Mouse (Mus musculus): ENCODE results near the gene Adgrv1. TPM values are rescaled to one million over a fixed set of nuclear protein-coding genes. Genes with fewer than 3 reads are reported as not detected.
"Not testable (repeated sequence)": the region's sequence is repeated elsewhere in the genome, so short reads cannot be mapped to it uniquely, and the experiment has no call there.

Adgrv1 gene
- polyA plus RNA-seq, 1 experiment, result 0.15 TPM

DNA sequence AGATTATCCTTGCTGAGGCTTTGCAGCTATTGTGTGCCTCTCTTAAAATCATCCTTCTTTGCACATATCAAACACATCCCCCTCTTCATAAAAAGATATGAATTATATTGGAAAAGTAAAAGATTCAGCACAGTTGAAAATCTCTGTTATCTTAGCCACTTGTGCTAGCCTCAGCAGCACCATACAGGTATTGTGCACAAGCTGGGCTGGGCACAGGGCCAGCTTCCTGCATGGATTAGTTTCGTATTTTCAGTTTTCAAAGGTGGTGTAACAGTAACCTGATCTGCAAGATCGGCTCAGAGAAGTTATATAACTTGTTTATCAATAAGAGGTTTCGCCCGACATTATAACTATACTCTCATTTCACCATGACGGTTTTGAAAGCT, 353.6 kb downstream of the Adgrv1 start:
- DNase-seq (ENCODE audit: low read depth, low spot score), result peak; percentile 35
- WGBS, result 20% methylated on average over 5 of the region's 5 CpGs

DNA sequence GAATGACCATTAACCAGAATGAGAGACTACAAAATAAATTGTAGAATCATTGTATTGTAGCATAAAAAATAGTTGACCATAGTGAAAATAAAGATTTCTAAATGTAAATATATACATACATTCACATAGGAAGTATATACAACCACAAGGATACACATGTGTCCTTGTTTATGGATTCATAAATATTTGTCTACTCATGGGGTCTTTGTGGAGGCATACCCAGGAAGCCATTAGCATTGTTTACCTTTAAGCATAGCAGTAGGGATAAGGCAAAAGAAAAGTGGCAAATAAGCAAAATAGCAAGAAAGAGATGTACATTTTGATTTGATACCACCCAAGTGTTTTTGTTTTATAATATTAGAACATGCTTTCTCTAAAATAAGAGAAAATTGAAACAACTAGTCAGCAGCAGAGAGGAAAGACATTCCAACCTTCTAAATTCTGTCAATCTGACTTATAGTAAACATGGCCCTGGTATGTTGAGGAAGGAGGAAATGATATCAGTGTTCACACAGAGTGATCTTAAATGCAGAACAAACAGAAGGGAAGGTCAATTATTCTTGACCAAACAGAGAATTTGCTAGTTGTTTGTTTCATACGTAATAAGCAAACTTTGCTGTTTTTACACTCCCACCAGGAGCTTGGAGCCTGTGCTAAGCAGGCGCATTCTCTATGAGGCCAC, 354.1 kb downstream of the Adgrv1 start:
- peak; percentile 4 for DNase-seq (ENCODE audit: low read depth, low spot score)
- 43% methylated on average over 2 of the region's 2 CpGs for WGBS

DNA sequence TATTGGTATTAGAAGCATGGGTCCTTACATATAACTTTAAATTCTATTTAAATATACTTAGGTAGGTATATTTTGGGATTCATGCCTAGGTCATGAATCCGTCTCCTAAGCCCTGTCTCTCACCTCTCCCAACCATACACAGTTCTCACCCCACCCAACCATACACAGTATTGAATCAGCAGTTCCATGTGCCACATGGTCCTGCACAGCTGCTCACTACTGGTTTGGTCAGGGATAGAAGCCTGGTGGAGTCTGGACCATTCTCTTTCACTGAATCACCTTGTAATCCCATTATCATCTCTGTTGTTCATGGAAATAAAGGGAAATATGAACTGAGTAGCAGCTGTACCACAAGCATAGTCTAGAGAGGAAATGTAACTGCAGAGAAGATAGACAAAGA, 359.1 kb downstream of the Adgrv1 start:
- no peak for DNase-seq (ENCODE audit: low read depth, low spot score)
- WGBS, result 89% methylated on average over 1 of the region's 1 CpGs

DNA sequence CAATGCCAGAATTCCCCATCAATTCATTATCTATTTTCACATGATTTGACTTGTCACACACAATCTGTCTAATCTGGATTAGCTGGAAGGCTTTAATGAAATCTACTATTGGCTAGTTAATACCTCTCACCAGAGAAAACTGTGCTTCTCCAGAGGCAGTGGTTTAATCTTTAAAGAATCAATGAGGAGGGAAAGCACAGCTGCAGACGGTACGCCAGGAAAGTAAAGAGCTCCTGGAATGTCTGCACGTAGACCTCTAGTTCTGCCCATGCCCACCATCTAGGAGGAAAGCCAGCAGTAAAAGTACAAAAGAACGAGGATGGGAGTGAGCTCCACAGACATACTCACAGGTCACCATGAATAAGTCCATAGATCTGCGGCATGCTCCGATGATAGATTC, 362.6 kb downstream of the Adgrv1 start:
- WGBS, result 85% methylated on average over 6 of the region's 6 CpGs
- no peak for DNase-seq (ENCODE audit: low read depth, low spot score)

DNA sequence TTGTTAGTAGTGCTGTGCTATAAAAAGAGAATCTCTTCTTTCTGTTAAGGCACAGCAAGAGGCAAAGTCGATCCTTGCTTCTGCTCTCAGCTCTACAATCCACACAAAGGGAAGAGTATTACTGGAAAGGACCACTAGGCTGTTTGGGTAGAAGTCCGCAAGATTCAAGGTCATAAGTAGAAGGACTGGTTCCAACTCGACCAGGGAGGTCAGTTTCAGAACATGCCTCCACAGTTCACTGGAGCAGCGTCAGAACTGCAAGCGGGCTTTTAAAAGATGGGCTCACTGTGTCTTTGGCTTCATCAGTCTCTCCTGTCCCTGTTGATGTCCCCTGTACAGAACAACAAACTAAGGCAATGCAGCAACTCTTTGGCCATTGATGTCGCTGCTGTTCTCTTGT, 363.9 kb downstream of the Adgrv1 start:
- DNase-seq (ENCODE audit: low read depth, low spot score), result no peak
- WGBS, result 67% methylated on average over 6 of the region's 6 CpGs

DNA sequence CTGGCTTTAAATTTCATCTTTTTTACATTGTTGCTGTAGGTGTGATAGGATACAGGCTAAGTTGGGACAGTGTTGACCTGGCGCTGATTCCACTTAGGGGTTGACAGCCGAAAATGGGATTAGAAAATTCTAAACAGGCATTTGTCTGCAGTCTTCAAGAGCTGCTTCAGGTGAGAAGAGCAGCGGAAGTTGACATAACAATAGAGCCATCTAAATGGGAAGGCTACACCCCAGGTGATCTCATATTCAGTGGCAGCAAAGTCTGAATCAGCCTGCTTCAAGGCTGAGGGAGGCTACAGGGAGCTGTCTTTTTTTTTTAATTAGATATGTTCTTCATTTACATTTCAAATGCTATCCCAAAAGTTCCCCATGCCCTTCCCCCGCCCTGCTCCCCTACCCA, 365.5 kb downstream of the Adgrv1 start:
- 83% methylated on average over 4 of the region's 4 CpGs for WGBS
- not testable (repeated sequence) for DNase-seq (ENCODE audit: low read depth, low spot score)

DNA sequence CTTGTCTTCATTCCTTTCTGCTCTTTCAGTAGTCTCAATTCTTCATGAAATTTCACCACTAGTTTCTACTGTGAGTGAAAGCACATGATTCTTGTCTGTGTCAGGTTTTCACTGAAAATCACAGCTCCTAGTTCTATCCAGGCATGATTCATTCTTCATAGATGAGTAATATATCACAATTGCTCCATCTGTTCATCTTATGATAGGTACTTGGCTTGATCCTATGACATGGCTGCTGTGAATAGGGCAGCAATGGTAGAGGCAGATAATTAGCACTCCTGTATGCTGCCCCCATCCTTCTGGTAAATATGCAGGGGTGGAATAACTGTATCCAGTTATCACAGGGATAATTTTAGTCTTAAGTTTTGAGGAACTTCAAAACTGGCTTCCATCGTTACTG, 368.5 kb downstream of the Adgrv1 start:
- no peak for DNase-seq (ENCODE audit: low read depth, low spot score)
- 89% methylated on average over 1 of the region's 1 CpGs for WGBS

DNA sequence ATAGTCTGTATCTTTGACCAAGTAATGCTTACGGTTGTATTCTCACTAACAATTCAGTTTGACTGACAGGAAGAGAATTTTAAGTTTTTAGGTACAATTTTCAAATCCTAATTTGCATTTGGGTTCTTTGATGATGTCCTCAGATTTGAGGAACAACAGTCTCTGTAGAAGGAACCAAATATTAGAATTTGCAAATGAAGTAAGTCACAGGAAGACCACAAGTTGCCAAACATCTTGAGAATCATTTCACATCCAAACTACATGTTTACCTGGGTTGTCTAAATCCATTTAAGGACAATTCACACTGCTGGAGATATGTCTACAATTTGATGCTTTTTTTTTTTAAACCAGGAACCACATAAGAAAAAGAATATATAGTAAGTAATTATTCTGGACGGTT, 391.8 kb downstream of the Adgrv1 start:
- WGBS, result 86% methylated on average over 2 of the region's 2 CpGs
- no peak for DNase-seq (ENCODE audit: low read depth, low spot score)

DNA sequence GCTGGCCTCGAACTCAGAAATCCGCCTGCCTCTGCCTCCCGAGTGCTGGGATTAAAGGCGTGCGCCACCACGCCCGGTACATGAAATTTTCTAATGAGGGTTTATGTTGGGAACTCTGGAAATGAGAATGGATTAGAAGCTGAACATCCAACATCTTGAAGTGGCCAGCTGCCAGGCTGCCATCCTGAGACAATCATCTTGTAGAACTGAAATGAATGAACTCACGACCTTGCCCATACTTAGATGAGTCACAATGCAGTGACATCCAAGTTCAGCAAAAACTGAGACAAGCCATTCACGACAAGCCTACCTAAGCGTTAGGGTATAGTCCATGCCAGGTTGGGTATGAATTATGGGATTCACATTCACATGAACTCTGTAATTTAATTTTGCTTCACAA, 393.1 kb downstream of the Adgrv1 start:
- no peak for DNase-seq (ENCODE audit: low read depth, low spot score)
- WGBS, result 93% methylated on average over 10 of the region's 10 CpGs

DNA sequence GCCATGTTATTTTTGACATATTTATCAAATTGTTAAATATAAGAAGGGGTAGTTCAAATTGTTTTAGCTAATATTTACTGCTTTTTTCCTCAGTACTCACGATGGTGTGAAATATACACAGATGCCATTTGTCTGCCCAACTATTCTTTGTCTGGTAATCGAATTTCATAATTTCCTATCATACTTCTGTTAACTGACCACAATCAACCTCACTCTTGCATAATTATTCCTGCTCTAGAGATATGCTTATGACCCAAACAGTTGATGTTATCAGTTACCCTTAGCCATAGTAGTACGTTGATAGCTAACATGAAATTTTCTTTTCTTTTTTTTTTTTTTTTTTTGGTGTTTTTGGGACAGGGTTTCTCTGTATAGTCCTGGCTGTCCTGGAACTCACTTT, 393.5 kb downstream of the Adgrv1 start:
- no peak for DNase-seq (ENCODE audit: low read depth, low spot score)
- WGBS, result 88% methylated on average over 3 of the region's 3 CpGs

DNA sequence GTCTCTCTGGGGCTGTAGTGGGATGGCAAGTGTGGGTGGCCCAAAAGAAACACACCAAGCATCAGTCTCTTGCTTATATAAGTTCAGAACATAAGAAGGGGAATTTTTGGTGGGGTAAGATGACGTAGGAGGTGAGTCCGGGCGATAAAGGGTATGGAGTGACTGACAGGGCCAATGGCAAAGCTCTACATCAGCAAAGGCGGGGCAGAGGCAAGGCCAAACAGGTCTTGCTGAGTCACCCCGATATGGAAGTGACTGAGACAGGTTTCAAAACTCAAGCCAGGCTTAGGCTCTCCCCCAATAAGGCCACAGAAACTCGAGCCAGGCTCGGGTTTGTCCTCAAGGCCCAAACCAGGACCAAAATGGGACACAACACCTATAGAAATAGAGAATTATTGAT, 394.1 kb downstream of the Adgrv1 start:
- WGBS, result 87% methylated on average over 7 of the region's 7 CpGs

DNA sequence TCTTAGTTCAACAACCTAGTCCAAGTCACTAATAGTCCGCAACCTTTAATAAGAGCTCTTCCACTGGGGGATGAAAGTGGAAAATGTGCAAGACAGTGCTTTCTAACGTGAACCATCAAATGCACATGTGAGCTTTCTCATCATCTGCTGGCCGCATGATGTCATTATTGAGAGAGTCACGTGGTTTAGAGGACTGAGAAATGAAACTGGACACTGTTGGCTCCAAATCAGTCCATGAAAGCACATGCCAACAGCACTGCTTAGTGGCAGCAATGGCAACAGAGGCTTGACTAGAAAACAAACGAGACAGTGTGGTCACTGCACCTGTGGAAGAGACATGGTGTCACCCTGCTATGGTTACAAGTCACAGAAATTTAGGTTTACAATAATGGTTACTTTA, 395.0 kb downstream of the Adgrv1 start:
- 80% methylated on average over 5 of the region's 5 CpGs for WGBS
- no peak for DNase-seq (ENCODE audit: low read depth, low spot score)

More for the DNA sequence above, 394.1 kb downstream of the Adgrv1 start:
- DNase-seq (ENCODE audit: low read depth, low spot score), result no peak

DNA sequence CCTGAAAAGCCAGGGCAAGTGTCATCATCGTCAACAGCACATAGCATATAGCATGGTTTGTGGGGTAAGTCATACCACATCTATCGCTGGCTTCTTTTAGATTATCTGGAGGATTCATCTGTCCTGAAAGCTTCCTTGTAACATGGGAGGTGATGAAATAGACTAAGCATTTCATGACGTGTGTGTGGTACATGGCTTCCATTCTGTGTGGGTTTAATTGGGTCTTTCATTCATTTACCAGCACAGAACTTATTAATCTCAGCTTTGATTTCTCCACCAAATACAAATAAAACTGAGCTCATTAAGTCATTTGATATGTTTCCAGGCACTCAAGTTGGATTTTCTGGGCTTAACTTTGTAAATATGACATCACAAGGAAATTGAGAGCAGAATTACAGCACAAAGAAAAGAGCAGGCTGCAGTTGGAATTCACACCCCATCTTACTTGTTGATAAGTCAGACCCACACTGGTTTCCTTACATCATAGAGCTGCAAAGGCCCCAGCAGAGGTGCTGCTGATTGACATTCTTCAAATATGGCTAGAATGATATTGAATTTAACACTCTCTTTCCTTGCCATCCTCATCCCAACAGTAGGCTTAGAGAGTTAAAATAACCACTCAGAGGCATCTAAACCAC, 396.1 kb downstream of the Adgrv1 start:
- DNase-seq (ENCODE audit: low read depth, low spot score), result no peak
- WGBS, result 71% methylated on average over 3 of the region's 3 CpGs

DNA sequence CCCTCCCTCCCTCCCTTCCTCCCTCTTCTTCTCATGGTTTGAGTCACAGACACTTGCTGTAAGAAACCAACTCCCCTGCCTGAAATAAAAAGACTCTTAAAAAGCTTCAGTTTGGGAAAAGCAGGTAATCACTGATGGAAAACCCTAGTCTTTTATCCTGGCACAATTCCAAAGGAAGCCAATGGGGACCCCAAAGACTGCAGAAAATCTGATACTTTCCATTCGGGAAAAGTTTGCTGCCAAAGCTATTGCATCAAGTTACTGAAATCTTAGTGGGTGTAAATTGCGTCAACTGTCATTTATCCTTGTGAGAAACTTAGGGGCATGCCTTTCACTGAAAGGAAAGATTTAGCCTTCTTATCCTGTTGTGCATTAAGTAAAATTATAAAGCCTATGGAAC, 398.9 kb downstream of the Adgrv1 start:
- WGBS, result 83% methylated on average over 2 of the region's 2 CpGs
- no peak for DNase-seq (ENCODE audit: low read depth, low spot score)

DNA sequence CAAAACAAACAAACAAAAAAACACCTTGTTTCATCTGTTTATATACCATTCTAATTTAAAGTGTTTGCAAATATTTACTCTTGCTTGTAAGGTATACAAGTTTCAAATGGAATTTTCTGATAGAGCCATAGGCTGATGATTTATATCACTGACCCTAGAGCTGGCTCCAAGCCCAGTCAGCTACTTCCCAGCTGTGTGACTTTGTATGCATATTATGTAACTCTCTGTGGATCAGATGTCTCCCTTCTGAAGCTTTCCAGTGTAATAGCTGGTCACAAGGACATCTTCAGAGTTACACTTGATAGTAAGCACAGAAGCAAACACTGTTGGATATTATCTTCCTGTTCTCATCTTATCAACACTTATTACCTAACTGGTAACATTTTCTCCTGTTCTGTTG, 400.1 kb downstream of the Adgrv1 start:
- DNase-seq (ENCODE audit: low read depth, low spot score), result no peak

DNA sequence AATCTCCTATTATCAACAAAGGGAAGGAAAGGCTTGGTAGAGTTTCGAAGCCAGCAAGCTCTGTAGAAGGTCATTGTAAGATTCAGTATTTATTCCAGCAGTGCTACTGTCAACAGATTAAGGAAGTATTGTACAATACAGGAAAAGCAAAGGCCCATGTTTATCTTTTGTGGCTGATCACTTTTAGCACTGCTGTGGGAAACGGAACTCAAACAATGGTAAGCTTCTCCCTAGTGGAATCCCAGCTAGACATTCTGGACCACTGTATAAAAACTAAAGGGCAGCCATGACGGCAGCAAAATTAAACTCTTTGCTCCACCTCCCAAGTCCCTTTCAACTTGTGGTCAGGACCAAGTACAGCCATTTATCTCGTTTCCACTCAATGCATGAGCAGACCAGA, 402.8 kb downstream of the Adgrv1 start:
- no peak for DNase-seq (ENCODE audit: low read depth, low spot score)
- WGBS, result 60% methylated on average over 4 of the region's 4 CpGs

DNA sequence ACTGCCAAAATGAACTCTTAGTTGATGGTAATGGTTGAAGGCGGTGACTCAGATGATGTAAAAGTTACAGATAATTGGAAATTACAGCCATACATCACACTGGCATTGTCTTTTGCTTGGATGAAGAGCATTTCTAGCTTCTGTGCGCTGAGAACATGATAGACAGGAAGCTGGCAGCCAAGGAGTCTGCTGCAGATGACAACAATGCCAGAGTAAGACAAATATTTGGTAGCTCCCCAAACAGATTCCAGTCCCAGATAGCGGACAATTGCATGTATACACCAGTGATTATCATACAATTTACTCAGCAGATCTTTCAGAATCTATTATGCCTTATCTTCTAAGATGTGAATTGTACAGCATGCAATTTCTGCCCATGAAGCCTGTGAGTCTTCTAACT, 409.2 kb downstream of the Adgrv1 start:
- no peak for DNase-seq (ENCODE audit: low read depth, low spot score)
- 84% methylated on average over 3 of the region's 3 CpGs for WGBS

DNA sequence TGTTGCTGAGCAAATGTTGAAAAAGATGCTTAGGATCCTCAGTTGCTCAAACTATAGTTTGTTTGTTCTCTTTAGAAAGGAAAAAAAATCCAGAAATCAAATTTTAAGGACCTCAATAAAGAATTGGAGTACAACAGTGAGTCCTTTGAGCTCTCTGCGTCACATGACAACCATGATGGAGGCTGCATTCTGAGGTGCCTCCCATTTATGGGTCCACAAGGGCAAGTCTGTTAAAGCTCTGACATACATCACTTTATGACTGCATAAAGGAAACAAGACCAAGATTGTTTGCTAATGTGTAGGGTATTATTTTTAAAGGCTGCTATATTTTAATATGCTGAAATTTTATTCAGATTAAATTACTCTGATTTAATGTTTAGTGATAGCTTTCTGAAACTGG, 410.6 kb downstream of the Adgrv1 start:
- DNase-seq (ENCODE audit: low read depth, low spot score), result peak; percentile 47
- 49% methylated on average over 1 of the region's 1 CpGs for WGBS

DNA sequence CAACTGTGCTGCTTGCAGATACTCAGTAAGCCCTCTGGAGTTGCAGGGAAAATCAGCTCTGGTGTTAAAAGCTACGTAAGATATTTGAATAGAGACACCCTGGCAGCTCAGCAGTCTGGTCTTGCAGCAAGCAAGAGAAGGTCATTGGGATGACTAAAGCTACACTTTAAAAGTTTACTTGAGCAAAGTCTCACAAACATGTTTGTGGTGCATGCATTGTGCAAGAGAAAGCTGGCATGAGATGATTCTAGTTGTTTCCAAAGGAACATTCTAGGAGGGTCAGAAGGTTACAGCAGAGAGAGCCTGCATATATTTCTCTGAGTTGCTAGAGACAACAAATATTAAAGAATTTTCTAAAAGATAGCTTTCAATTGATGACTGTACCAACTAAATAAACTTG, 421.5 kb downstream of the Adgrv1 start:
- no peak for DNase-seq (ENCODE audit: low read depth, low spot score)
- WGBS, result 80% methylated on average over 1 of the region's 1 CpGs

DNA sequence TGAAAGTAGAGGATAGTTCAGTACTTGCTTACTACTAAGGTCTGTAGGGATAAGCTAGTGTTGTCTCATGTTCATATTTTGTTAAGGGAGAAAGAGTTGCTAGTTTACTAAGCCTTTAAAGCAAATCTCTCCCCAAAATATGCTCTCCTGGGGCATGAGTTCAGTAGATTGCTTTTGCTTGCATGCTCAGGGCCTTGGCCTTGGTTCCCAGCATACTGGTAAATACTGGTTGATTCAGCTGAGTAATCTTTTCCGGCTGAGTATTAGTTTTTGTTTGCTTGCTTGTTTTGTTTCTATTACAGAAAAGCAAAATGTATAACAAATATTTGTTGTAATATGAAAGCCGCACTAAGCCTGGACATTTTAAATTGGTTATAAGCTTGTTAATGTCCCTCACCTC, 422.4 kb downstream of the Adgrv1 start:
- 87% methylated on average over 2 of the region's 2 CpGs for WGBS
- DNase-seq (ENCODE audit: low read depth, low spot score), result no peak

DNA sequence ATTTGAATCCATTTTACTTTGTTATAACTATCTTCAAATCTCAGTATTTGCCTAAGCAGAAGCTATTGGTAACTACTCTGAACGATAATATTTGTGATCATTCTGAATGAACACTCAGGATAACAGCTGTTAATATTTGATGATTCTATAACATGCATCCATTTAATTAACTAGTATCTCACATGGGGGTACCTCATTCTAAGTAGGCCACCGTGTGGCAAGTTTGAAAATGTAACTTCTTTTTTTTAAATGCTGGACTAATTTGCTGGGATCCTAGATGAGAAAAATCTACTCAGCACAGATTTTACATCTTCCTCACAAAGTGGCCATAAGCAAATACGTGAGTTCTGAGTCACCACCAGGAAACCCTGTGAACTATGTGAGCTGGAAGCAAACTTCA, 423.1 kb downstream of the Adgrv1 start:
- 76% methylated on average over 3 of the region's 3 CpGs for WGBS
- no peak for DNase-seq (ENCODE audit: low read depth, low spot score)

DNA sequence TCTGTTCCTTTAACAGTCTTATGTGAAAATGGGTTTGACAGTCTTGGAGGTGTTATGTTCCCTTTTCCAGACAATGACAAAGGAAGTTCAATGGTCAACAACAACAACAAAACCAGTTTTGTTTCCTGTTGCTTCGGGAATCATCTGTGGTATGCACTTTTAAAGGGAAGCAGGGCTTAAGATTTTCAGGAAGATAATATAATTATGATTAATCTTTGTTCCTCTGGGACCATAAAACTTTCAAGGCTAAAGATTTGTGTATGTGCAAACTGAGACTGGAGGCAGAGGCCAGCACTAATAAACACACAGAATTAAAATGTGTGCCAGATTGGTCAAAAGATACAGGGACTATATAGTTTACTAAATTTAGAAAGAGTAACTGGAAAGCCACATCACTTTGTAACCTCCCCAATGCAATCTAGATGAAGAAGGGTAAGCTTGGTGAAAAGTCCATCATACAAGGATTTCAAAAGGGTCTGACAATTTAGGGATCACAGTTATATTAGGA, 424.8 kb downstream of the Adgrv1 start:
- DNase-seq (ENCODE audit: low read depth, low spot score), result no peak
- 16% methylated on average over 1 of the region's 1 CpGs for WGBS

All from large intestine, adult 2 months (tissue).